29 mouse cellular contexts compared by ENCODE assay signal in genomic region chr8:11542031-11542430, GRCm38 (mm10). TPM values are rescaled to one million over a fixed set of nuclear protein-coding genes. Genes with fewer than 3 reads are reported as not detected.
DNase-seq lines count a peak whose midpoint lies in the region; ATAC-seq and TF ChIP-seq lines count a peak whose summit lies in the region.
"Had no signal": no experiment of that assay in that cellular context is flagged by ENCODE, and none has a peak within 500 bp of the region (broad histone marks: within the 10 kb centered on the region; RNA-seq: fewer than 3 reads in every experiment).

No protein-coding gene starts in this region.

- DNase-seq in kidney, adult 18-20 months, result peak; percentile 29
- DNase-seq in kidney, adult 8-10 months, result no peak
- peak; percentile 55 for DNase-seq in 3134 (ENCODE audit: extremely low read depth, insufficient read length, low spot score)
- peak; percentile 34 for DNase-seq in R1 (ENCODE audit: low read depth, low spot score)
- DNase-seq in kidney, postnatal 0 days (ENCODE audit: low spot score), result no peak
- no peak for DNase-seq in layer of hippocampus, postnatal 36 days
- DNase-seq in cerebellum, postnatal 25 days, result no peak
- DNase-seq: adrenal gland, postnatal 14 days; B cell, adult 2 months; cerebellum, adult 2 months; cerebellum, postnatal 36 days; embryo, embryonic 11 days; heart, adult 18-20 months; heart, postnatal 4 days; liver; right cerebral cortex, adult 18-20 months had no signal

- no peak overlapping the region for H3K4me3 ChIP-seq in kidney, postnatal 0 days (replicated peaks; ENCODE audit: low read depth, low read length)
- H3K4me3 ChIP-seq: embryonic facial prominence, embryonic 13.5 days; heart, embryonic 13.5 days; limb, embryonic 10.5 days; liver, embryonic 15.5 days; lung, embryonic 15.5 days; myocyte; neural tube, embryonic 13.5 days had no signal

- H3K27me3 ChIP-seq in kidney, postnatal 0 days (ENCODE audit: insufficient read depth, low read length), result no peaks in the 10 kb centered on the region
- H3K27me3 ChIP-seq: CH12.LX; embryonic facial prominence, embryonic 13.5 days; heart, embryonic 13.5 days; liver, embryonic 15.5 days; lung, embryonic 15.5 days; neural tube, embryonic 13.5 days had no signal

- no peak overlapping the region for H3K4me2 ChIP-seq in kidney, postnatal 0 days (ENCODE audit: low read length)
- H3K4me2 ChIP-seq: embryonic facial prominence, embryonic 13.5 days; heart, embryonic 13.5 days; hindbrain, embryonic 14.5 days; liver, embryonic 15.5 days; lung, embryonic 15.5 days; neural tube, embryonic 13.5 days had no signal

- peaks cover 23% of the 10 kb centered on the region; the same call in 1 of the 2 replicates for H3K36me3 ChIP-seq in kidney, postnatal 0 days (ENCODE audit: insufficient read depth, low read length)

- TF ChIP-seq CTCF in kidney, postnatal 0 days (IDR thresholded peaks at IDR 0.05; ENCODE audit: low read depth), result no peak

- 0 out of 2 replicates have a peak, but pooled peaks have one; percentile 15 for ATAC-seq in kidney, postnatal 0 days (replicated peaks; ENCODE audit: low FRiP score, low read depth)
- ATAC-seq: forebrain, embryonic 14.5 days; inflammation-experienced regulatory T-cells, adult 6 months; midbrain, embryonic 16.5 days had no signal

- no peak overlapping the region for H3K27ac ChIP-seq in kidney, postnatal 0 days
- H3K27ac ChIP-seq: embryonic facial prominence, embryonic 13.5 days; heart, embryonic 13.5 days; hindbrain, embryonic 14.5 days; limb, embryonic 10.5 days; liver, embryonic 15.5 days; lung, embryonic 15.5 days; macrophage; neural tube, embryonic 13.5 days had no signal

- H3K9me3 ChIP-seq in kidney, postnatal 0 days (replicated peaks; ENCODE audit: low read length), result no peaks in the 10 kb centered on the region
- H3K9me3 ChIP-seq: embryonic facial prominence, embryonic 13.5 days; heart, embryonic 13.5 days; limb, embryonic 10.5 days; liver, embryonic 15.5 days; lung, embryonic 15.5 days; neural tube, embryonic 13.5 days had no signal

- WGBS in kidney, postnatal 0 days, result 79% methylated on average over 12 of the region's 12 CpGs

- H3K4me1 ChIP-seq in kidney, postnatal 0 days (replicated peaks; ENCODE audit: insufficient read depth, low read length), result no peaks in the 10 kb centered on the region
- H3K4me1 ChIP-seq: embryonic facial prominence, embryonic 13.5 days; limb, embryonic 10.5 days; liver, embryonic 15.5 days; lung, embryonic 15.5 days; neural tube, embryonic 13.5 days had no signal

- no peak overlapping the region for H3K9ac ChIP-seq in kidney, postnatal 0 days (ENCODE audit: low read depth, low read length)
- H3K9ac ChIP-seq: embryonic facial prominence, embryonic 13.5 days; heart, embryonic 13.5 days; hindbrain, embryonic 14.5 days; liver, embryonic 15.5 days; lung, embryonic 15.5 days; neural tube, embryonic 13.5 days had no signal

RNA-seq across cellular contexts. Expression of gene Cars2, which starts 8.6 kb away (rescaled TPM):
- polyA plus RNA-seq in kidney, postnatal 0 days (2015; fragmentation: Nextera tagmentation; extraction: Ambion mirVana), result 16.7 and 17.0 TPM in 2 replicates
- total RNA-seq in layer of hippocampus, postnatal 36 days (2021), result 10 to 100 TPM; 22.3 to 24.8 TPM

RNA-seq across cellular contexts. Expression of gene Ing1, which starts 13.3 kb away (rescaled TPM):
- 36.3 and 36.9 TPM in 2 replicates for polyA plus RNA-seq in kidney, postnatal 0 days (2015; fragmentation: Nextera tagmentation; extraction: Ambion mirVana)
- 10 to 100 TPM; 35.3 to 42.6 TPM for total RNA-seq in layer of hippocampus, postnatal 36 days (2021)

RNA-seq across cellular contexts. Expression of gene Naxd, which starts 44.7 kb away (rescaled TPM):
- 111 and 115 TPM in 2 replicates for polyA plus RNA-seq in kidney, postnatal 0 days (2015; fragmentation: Nextera tagmentation; extraction: Ambion mirVana)
- total RNA-seq in layer of hippocampus, postnatal 36 days (2021), result 10 to 100 TPM; 59.3 to 60.0 TPM

Comparison
In these comparisons a context has a peak if more than half of its experiments do, and no peak if none do; other contexts are left out.
1. DNase-seq: peak in kidney, adult 18-20 months (single experiment), 3134 (single experiment) and R1 (single experiment); none in kidney, adult 8-10 months (0 of 2), kidney, postnatal 0 days (single experiment), layer of hippocampus, postnatal 36 days (0 of 2) and cerebellum, postnatal 25 days (0 of 2).